Mouse (Mus musculus) limb, embryonic 13.5 days (tissue): ENCODE data around the gene Apoc2. TPM values are rescaled to one million over a fixed set of nuclear protein-coding genes. Genes with fewer than 3 reads are reported as not detected.

ENCODE experiments used
- ATAC-seq: fragments of 200-750 bp; cut with Nextera tagmentation; 2 replicates; pipeline ENCODE4 v1.8.0; 2017; ENCODE audit warnings: low read depth, moderate number of reproducible peaks, moderate TSS enrichment; ENCODE audit not compliant: low FRiP score
- H3K27ac ChIP-seq: fragments of 300-500 bp; sonication (generic); 2 replicates; pipeline ENCODE4 v1.5.1; 2015; ENCODE audit warnings: inconsistent platforms, mild to moderate bottlenecking, moderate library complexity
- H3K27me3 ChIP-seq: fragments of 300-500 bp; sonication (generic); 2 replicates; pipeline ENCODE4 v1.6.1; 2015; ENCODE audit warnings: mild to moderate bottlenecking, inconsistent platforms
- H3K36me3 ChIP-seq: fragments of 300-500 bp; sonication (generic); 2 replicates; pipeline ENCODE4 v1.6.1; 2015; ENCODE audit warnings: inconsistent platforms, mild to moderate bottlenecking, moderate library complexity
- H3K4me1 ChIP-seq: fragments of 300-500 bp; sonication (generic); 2 replicates; pipeline ENCODE4 v1.6.1; 2015; ENCODE audit warnings: inconsistent platforms
- H3K4me2 ChIP-seq: fragments of 300-500 bp; sonication (generic); replicated peaks from 2 replicates; pipeline ENCODE4 v1.6.1; 2015; ENCODE audit warnings: inconsistent platforms, mild to moderate bottlenecking, moderate library complexity
- H3K4me3 ChIP-seq: fragments of 300-500 bp; sonication (generic); 2 replicates; pipeline ENCODE4 v1.5.1; 2015; ENCODE audit warnings: moderate library complexity, mild to moderate bottlenecking, inconsistent platforms
- H3K9ac ChIP-seq: fragments of 300-500 bp; sonication (generic); 2 replicates; pipeline ENCODE4 v1.6.1; 2015; ENCODE audit warnings: mild to moderate bottlenecking, inconsistent platforms
- H3K9me3 ChIP-seq: fragments of 300-500 bp; sonication (generic); 2 replicates; pipeline ENCODE4 v1.6.1; 2016; ENCODE audit warnings: inconsistent platforms
- WGBS: fragments of 180-500 bp; shearing (Covaris S2); methylation state at CpG from one replicate; pipeline ENCODE4 v1.1.7; 2015; 5-methylcytosine and 5-hydroxymethylcytosine counted together
- polyA plus RNA-seq: library from polyadenylated mRNA; unstranded; fragments of >200 nt; fragmentation: Nextera tagmentation; extraction: Ambion mirVana; gene quantifications from 2 replicates; pipeline ENCODE4 v1.2.1, GENCODE M21; 2015

Gene Apoc2
- polyA plus RNA-seq, 1 experiment from 2014 or later: 1.1 TPM

GRCm38 (mm10) chr7:19697949-19698906, 20.5 kb upstream of the Apoc2 start:
- Histone ChIP-seq H3K27me3 (peaks cover 6% of the 10 kb centered on the region; the same call in 1 of the 2 replicates), H3K4me2 (peak overlapping the region; percentile 78), H3K4me1 (peaks cover 21% of the 10 kb centered on the region), H3K9ac (peak overlapping the region; percentile 68), H3K9me3 (no peaks in the 10 kb centered on the region), H3K36me3 (peaks cover 28% of the 10 kb centered on the region), H3K27ac (no peak overlapping the region), H3K4me3 (peak overlapping the region; percentile 40)
- 3% methylated on average over 28 of the region's 28 CpGs for WGBS
- no peak for ATAC-seq

GRCm38 (mm10) chr7:19696336-19696873, 18.7 kb upstream of the Apoc2 start:
- H3K9ac ChIP-seq: no peak overlapping the region
- H3K4me1 ChIP-seq: peaks cover 25% of the 10 kb centered on the region
- peaks cover 6% of the 10 kb centered on the region; the same call in 1 of the 2 replicates for H3K27me3 ChIP-seq
- no peak overlapping the region for H3K27ac ChIP-seq
- WGBS: 93% methylated on average over 34 of the region's 34 CpGs
- ATAC-seq: no peak
- H3K9me3 ChIP-seq: no peaks in the 10 kb centered on the region
- no peak overlapping the region for H3K4me3 ChIP-seq
- peaks cover 11% of the 10 kb centered on the region for H3K36me3 ChIP-seq
- H3K4me2 ChIP-seq: no peak overlapping the region

- no peak overlapping the region for H3K9ac ChIP-seq
- H3K4me3 ChIP-seq: no peak overlapping the region
- no peak overlapping the region for H3K27ac ChIP-seq
- H3K4me2 ChIP-seq: no peak overlapping the region
- H3K36me3 ChIP-seq: peaks cover 10% of the 10 kb centered on the region
- ATAC-seq: no peak
- 85% methylated on average over 6 of the region's 6 CpGs for WGBS
- peaks cover 6% of the 10 kb centered on the region; the same call in 1 of the 2 replicates for H3K27me3 ChIP-seq
- peaks cover 25% of the 10 kb centered on the region for H3K4me1 ChIP-seq
- H3K9me3 ChIP-seq: no peaks in the 10 kb centered on the region
These were observed 18.1 kb upstream of the Apoc2 start for GRCm38 (mm10) chr7:19695881-19696280.

GRCm38 (mm10) chr7:19695213-19695594, 17.5 kb upstream of the Apoc2 start:
- peaks cover 25% of the 10 kb centered on the region for H3K4me1 ChIP-seq
- H3K9me3 ChIP-seq: no peaks in the 10 kb centered on the region
- H3K4me2 ChIP-seq: no peak overlapping the region
- peaks cover 10% of the 10 kb centered on the region for H3K36me3 ChIP-seq
- 53% methylated on average over 8 of the region's 8 CpGs for WGBS
- no peak overlapping the region for H3K4me3 ChIP-seq
- no peak overlapping the region for H3K27ac ChIP-seq
- no peak overlapping the region for H3K9ac ChIP-seq
- peaks cover 6% of the 10 kb centered on the region; the same call in 1 of the 2 replicates for H3K27me3 ChIP-seq
- no peak for ATAC-seq

- WGBS: 81% methylated on average over 10 of the region's 10 CpGs
- Histone ChIP-seq H3K9me3 (no peaks in the 10 kb centered on the region), H3K9ac (no peak overlapping the region), H3K4me1 (peaks cover 24% of the 10 kb centered on the region), H3K27me3 (peaks cover 6% of the 10 kb centered on the region; the same call in 1 of the 2 replicates), H3K4me2 (no peak overlapping the region), H3K27ac (no peak overlapping the region), H3K4me3 (no peak overlapping the region), H3K36me3 (peaks cover 10% of the 10 kb centered on the region)
- no peak for ATAC-seq
These were observed 16.8 kb upstream of the Apoc2 start for GRCm38 (mm10) chr7:19694336-19695212.

- peaks cover 10% of the 10 kb centered on the region for H3K36me3 ChIP-seq
- no peak overlapping the region for H3K27ac ChIP-seq
- H3K27me3 ChIP-seq: peaks cover 6% of the 10 kb centered on the region; the same call in 1 of the 2 replicates
- H3K4me2 ChIP-seq: no peak overlapping the region
- no peak for ATAC-seq
- peaks cover 13% of the 10 kb centered on the region for H3K4me1 ChIP-seq
- H3K9me3 ChIP-seq: no peaks in the 10 kb centered on the region
- WGBS: 26% methylated on average over 10 of the region's 10 CpGs
- H3K9ac ChIP-seq: no peak overlapping the region
- no peak overlapping the region for H3K4me3 ChIP-seq
These were observed 15.7 kb upstream of the Apoc2 start for GRCm38 (mm10) chr7:19693421-19693820.

GRCm38 (mm10) chr7:19691873-19692865, 14.4 kb upstream of the Apoc2 start, which contains the start of gene Apoc1:
TSS of gene Apoc1 (minus strand) at chr7:19692660.
- H3K36me3 ChIP-seq: peaks cover 10% of the 10 kb centered on the region
- 45% methylated on average over 28 of the region's 28 CpGs for WGBS
- no peak for ATAC-seq
- no peak within 1 kb of the TSS for H3K4me2 ChIP-seq
- H3K4me3 ChIP-seq: no peak within 1 kb of the TSS
- no peak within 1 kb of the TSS for H3K9ac ChIP-seq
- H3K4me1 ChIP-seq: peaks cover 7% of the 10 kb centered on the region
- H3K27ac ChIP-seq: no peak within 1 kb of the TSS
- no peaks in the 10 kb centered on the region for H3K27me3 ChIP-seq
- H3K9me3 ChIP-seq: no peaks in the 10 kb centered on the region

- Histone ChIP-seq H3K27me3 (no peaks in the 10 kb centered on the region), H3K9me3 (no peaks in the 10 kb centered on the region), H3K4me2 (no peak overlapping the region), H3K27ac (no peak overlapping the region), H3K4me1 (peaks cover 11% of the 10 kb centered on the region), H3K36me3 (peaks cover 6% of the 10 kb centered on the region), H3K4me3 (no peak overlapping the region), H3K9ac (no peak overlapping the region)
- no peak for ATAC-seq
- WGBS: 80% methylated on average over 6 of the region's 6 CpGs
These were observed 13.7 kb upstream of the Apoc2 start for GRCm38 (mm10) chr7:19691434-19691833.

GRCm38 (mm10) chr7:19690845-19691244, 13.1 kb upstream of the Apoc2 start:
- Histone ChIP-seq H3K4me1 (peaks cover 11% of the 10 kb centered on the region), H3K36me3 (peaks cover under 1% of the 10 kb centered on the region; the same call in 1 of the 2 replicates), H3K9me3 (no peaks in the 10 kb centered on the region), H3K27ac (no peak overlapping the region), H3K9ac (no peak overlapping the region), H3K4me3 (no peak overlapping the region), H3K27me3 (no peaks in the 10 kb centered on the region), H3K4me2 (no peak overlapping the region)
- no peak for ATAC-seq
- WGBS: 85% methylated on average over 4 of the region's 4 CpGs

- Histone ChIP-seq H3K4me1 (peaks cover 15% of the 10 kb centered on the region), H3K27me3 (no peaks in the 10 kb centered on the region), H3K9ac (no peak overlapping the region), H3K4me2 (no peak overlapping the region), H3K36me3 (no peaks in the 10 kb centered on the region), H3K27ac (no peak overlapping the region), H3K4me3 (no peak overlapping the region), H3K9me3 (no peaks in the 10 kb centered on the region)
- ATAC-seq: no peak
- 93% methylated on average over 2 of the region's 2 CpGs for WGBS
These were observed 10.9 kb upstream of the Apoc2 start for GRCm38 (mm10) chr7:19688611-19689010.

- ATAC-seq: no peak
- Histone ChIP-seq H3K9me3 (no peaks in the 10 kb centered on the region), H3K4me1 (peaks cover 13% of the 10 kb centered on the region), H3K4me2 (no peak overlapping the region), H3K4me3 (no peak overlapping the region), H3K27me3 (no peaks in the 10 kb centered on the region), H3K27ac (no peak overlapping the region), H3K36me3 (no peaks in the 10 kb centered on the region), H3K9ac (no peak overlapping the region)
- WGBS: 89% methylated on average over 10 of the region's 10 CpGs
These were observed 10.4 kb upstream of the Apoc2 start for GRCm38 (mm10) chr7:19688101-19688500.
